Mouse (Mus musculus) kidney, postnatal 0 days (tissue): Measurements from ENCODE around the gene Chp2. TPM values are rescaled to one million over a fixed set of nuclear protein-coding genes. Genes with fewer than 3 reads are reported as not detected.
A peak's percentile ranks its signal among the peaks of the same experiment; 100 is the strongest.

Source experiments
- ATAC-seq: fragments of 200-750 bp; cut with Nextera tagmentation; replicated peaks from 2 replicates; pipeline ENCODE4 v1.8.0; 2017; ENCODE audit warnings: low read depth, moderate number of reproducible peaks, moderate TSS enrichment, moderate library complexity; ENCODE audit not compliant: low FRiP score
- DNase-seq: peaks from one replicate; pipeline ENCODE4 v3.0.0-alpha.2; 2016; ENCODE audit warnings: low spot score
- H3K27ac ChIP-seq: fragments of 300-500 bp; sonication (generic); 2 replicates; pipeline ENCODE4 v1.5.1; 2014; ENCODE audit warnings: mild to moderate bottlenecking
- H3K27me3 ChIP-seq: fragments of 300-500 bp; sonication (generic); 2 replicates; pipeline ENCODE4 v1.6.1; 2014; ENCODE audit warnings: low read length, mixed read lengths; ENCODE audit not compliant: insufficient read depth
- H3K36me3 ChIP-seq: fragments of 300-500 bp; sonication (generic); 2 replicates; pipeline ENCODE4 v1.6.1; 2014; ENCODE audit warnings: low read length, mixed read lengths; ENCODE audit not compliant: insufficient read depth
- H3K4me1 ChIP-seq: fragments of 300-500 bp; sonication (generic); replicated peaks from 2 replicates; pipeline ENCODE4 v1.6.1; 2014; ENCODE audit warnings: antibody characterized with exemption, low read length, mixed read lengths; ENCODE audit not compliant: insufficient read depth
- H3K4me2 ChIP-seq: fragments of 300-500 bp; sonication (generic); 2 replicates; pipeline ENCODE4 v1.6.1; 2014; ENCODE audit warnings: mild to moderate bottlenecking, low read length, moderate library complexity, mixed read lengths
- H3K4me3 ChIP-seq: fragments of 300-500 bp; sonication (generic); replicated peaks from 2 replicates; pipeline ENCODE4 v1.5.1; 2014; ENCODE audit warnings: low read depth, low read length
- H3K9ac ChIP-seq: fragments of 300-500 bp; sonication (generic); 2 replicates; pipeline ENCODE4 v1.6.1; 2014; ENCODE audit warnings: low read depth, low read length
- H3K9me3 ChIP-seq: fragments of 300-500 bp; sonication (generic); replicated peaks from 2 replicates; pipeline ENCODE4 v1.6.1; 2016; ENCODE audit warnings: low read length, inconsistent platforms, mixed read lengths
- CTCF ChIP-seq: IDR thresholded peaks from 2 replicates; pipeline ENCODE4 v1.5.1; 2016; ENCODE audit warnings: antibody characterized with exemption, low read depth, mild to moderate bottlenecking, moderate library complexity
- WGBS: fragments of 180-500 bp; shearing (Covaris S2); extraction: QIAGEN DNeasy Blood & Tissue Kit; methylation state at CpG from one replicate; pipeline ENCODE4 v1.1.7; 2014; 5-methylcytosine and 5-hydroxymethylcytosine counted together
- polyA plus RNA-seq: library from polyadenylated mRNA; unstranded; fragments of >200 nt; fragmentation: Nextera tagmentation; extraction: Ambion mirVana; gene quantifications from 2 replicates; pipeline ENCODE4 v1.2.1, GENCODE M21; 2015

Gene Chp2
- polyA plus RNA-seq, 1 experiment from 2014 or later = 0.91 TPM

DNA sequence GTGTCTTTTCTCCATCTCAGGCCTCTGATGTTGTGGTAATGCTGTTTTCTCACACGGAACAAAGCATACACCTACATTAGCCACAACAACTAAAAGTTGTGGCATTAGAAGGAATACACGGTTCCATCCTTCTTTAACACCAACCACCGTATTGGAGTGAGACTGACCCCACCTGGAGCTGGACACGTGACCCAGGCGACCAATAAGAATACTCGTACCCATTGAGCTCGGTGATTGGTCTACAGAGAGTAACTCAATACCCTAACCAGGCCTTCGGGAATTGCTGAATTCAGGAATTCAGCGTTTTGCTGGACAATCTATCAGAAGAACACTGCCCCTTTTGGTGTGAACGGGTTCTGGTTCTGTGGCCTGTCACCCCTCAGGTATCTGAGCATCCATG, 28.2 kb upstream of the Chp2 start:
- no peak overlapping the region for H3K4me2 ChIP-seq
- no peaks in the 10 kb centered on the region for H3K36me3 ChIP-seq
- H3K9ac ChIP-seq = no peak overlapping the region
- H3K4me1 ChIP-seq = no peaks in the 10 kb centered on the region
- no peak for TF ChIP-seq CTCF
- ATAC-seq (no peak), DNase-seq (no peak)
- no peaks in the 10 kb centered on the region for H3K9me3 ChIP-seq
- WGBS = 74% methylated on average over 10 of the region's 10 CpGs
- no peaks in the 10 kb centered on the region for H3K27me3 ChIP-seq
- no peak overlapping the region for H3K4me3 ChIP-seq
- no peak overlapping the region for H3K27ac ChIP-seq

DNA sequence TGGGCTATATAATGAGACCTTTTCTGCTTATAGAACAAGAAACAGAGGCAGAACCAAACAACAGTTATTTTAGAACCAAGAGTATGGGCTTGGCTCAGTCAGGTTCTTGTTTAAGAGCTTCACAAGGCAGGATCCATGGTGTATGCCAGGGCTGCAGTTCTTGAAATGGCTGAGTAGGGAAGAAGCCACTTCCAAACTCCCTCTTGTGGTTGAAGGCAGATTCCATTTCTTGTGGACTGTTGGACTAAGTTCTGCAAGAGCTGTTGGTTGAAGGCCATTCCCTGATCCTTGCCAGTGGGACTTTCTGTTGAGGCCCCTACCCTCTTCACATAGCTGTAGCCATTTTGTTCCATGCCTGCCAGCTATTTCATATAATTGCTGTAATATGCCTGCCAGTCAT, 25.4 kb upstream of the Chp2 start:
- Histone ChIP-seq H3K4me3 (no peak overlapping the region), H3K27me3 (no peaks in the 10 kb centered on the region), H3K9me3 (no peaks in the 10 kb centered on the region), H3K36me3 (no peaks in the 10 kb centered on the region), H3K27ac (no peak overlapping the region), H3K4me2 (no peak overlapping the region), H3K9ac (no peak overlapping the region), H3K4me1 (no peaks in the 10 kb centered on the region)
- DNase-seq (no peak), ATAC-seq (no peak)
- peak; percentile 17; the same call in 1 of the 2 replicates for TF ChIP-seq CTCF

DNA sequence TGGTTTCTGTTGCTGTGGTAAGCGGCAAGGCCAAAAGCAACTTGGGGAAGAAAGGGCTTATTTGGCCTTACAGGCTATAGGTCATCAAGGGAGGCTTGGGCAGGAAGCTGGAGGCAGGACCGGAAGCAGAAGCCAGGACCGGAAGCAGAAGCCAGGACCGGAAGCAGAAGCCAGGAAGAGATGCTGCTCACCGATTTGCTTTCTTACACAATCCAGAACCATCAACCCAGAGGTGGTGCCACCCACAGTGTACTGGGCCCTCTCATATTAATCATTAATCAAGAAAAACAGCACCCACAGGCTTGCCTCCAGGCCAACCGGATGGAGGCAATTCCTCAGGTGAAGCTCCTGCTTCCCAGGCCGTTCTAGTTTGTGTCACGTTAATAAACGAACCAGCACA, 22.5 kb upstream of the Chp2 start:
- Histone ChIP-seq H3K4me3 (no peak overlapping the region), H3K9ac (no peak overlapping the region), H3K9me3 (no peaks in the 10 kb centered on the region), H3K27ac (no peak overlapping the region), H3K4me2 (no peak overlapping the region), H3K4me1 (no peaks in the 10 kb centered on the region), H3K27me3 (no peaks in the 10 kb centered on the region), H3K36me3 (no peaks in the 10 kb centered on the region)
- 77% methylated on average over 9 of the region's 9 CpGs for WGBS
- DNase-seq (no peak), ATAC-seq (no peak)
- TF ChIP-seq CTCF = no peak

DNA sequence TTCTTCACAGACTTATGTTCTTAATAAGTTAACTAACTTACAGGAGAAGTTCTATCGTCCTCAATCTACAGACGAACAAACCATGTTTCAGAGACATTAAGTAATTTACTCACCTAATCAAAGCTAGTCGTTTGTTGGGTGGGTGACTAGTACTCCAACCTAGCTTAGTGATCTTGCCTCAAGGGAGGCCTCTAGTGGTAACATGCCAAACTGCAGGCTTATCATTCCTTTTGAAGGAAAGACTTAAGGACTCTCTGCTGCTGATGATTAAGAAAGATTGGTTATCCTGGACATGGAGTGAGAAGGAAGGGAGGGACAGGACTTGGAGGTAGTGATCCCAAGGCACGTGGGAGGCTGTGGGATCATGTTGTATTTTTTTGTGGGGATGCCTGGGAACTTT, 22.0 kb upstream of the Chp2 start:
- Histone ChIP-seq H3K36me3 (no peaks in the 10 kb centered on the region), H3K4me1 (no peaks in the 10 kb centered on the region), H3K9me3 (no peaks in the 10 kb centered on the region), H3K27ac (no peak overlapping the region), H3K9ac (no peak overlapping the region), H3K4me3 (no peak overlapping the region), H3K27me3 (no peaks in the 10 kb centered on the region), H3K4me2 (no peak overlapping the region)
- no peak for ATAC-seq
- DNase-seq = peak; percentile 57
- 26% methylated on average over 4 of the region's 4 CpGs for WGBS
- peak; percentile 80 for TF ChIP-seq CTCF

DNA sequence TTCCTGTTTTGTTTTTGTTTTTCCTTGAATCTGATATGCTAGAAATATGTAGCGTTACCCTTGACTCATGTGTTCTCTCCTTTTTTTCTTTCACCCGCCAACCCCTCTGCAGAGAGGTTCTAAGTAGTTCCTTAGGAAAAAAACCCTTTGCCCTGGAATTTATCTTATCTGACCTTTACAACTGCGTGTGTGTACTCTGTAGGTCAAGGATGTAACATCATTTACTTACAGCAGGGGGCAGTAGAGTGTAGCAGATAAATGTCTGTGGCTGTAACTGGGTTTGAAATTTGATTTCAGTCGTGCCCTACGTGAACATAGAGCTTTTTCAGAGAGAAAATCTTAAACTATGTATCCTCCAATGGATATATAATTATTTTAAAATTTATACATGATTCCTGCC, 20.0 kb upstream of the Chp2 start:
- Histone ChIP-seq H3K27me3 (no peaks in the 10 kb centered on the region), H3K27ac (no peak overlapping the region), H3K4me3 (no peak overlapping the region), H3K36me3 (no peaks in the 10 kb centered on the region), H3K4me1 (no peaks in the 10 kb centered on the region), H3K4me2 (no peak overlapping the region), H3K9ac (no peak overlapping the region), H3K9me3 (no peaks in the 10 kb centered on the region)
- DNase-seq = peak; percentile 74
- TF ChIP-seq CTCF = peak; percentile 77
- WGBS = 31% methylated on average over 5 of the region's 5 CpGs
- ATAC-seq = no peak

DNA sequence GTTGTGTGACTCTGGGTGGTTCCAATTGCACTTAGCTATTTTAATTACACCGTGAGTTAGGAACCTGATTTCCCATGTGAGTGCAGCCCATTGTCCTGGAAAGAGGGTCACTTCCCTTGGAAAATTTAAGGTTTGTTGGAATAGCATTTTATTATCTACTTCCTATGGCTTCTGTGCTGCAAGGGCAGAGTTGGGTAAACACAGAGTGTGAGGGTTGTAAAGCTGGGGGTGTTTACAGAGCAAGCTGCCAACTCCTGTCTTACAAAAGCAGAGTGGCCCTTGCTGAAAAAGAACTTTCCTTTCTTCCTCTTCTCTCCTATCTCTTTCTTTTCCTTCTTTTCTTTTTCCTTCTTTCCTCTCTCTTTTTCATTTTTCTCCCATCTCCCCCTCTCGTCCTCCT, 15.4 kb upstream of the Chp2 start:
- Histone ChIP-seq H3K4me2 (no peak overlapping the region), H3K9ac (no peak overlapping the region), H3K27ac (no peak overlapping the region), H3K4me1 (no peaks in the 10 kb centered on the region), H3K4me3 (no peak overlapping the region), H3K9me3 (no peaks in the 10 kb centered on the region), H3K27me3 (no peaks in the 10 kb centered on the region), H3K36me3 (no peaks in the 10 kb centered on the region)
- DNase-seq = no peak
- 24% methylated on average over 2 of the region's 2 CpGs for WGBS
- no peak for TF ChIP-seq CTCF
- ATAC-seq = no peak

DNA sequence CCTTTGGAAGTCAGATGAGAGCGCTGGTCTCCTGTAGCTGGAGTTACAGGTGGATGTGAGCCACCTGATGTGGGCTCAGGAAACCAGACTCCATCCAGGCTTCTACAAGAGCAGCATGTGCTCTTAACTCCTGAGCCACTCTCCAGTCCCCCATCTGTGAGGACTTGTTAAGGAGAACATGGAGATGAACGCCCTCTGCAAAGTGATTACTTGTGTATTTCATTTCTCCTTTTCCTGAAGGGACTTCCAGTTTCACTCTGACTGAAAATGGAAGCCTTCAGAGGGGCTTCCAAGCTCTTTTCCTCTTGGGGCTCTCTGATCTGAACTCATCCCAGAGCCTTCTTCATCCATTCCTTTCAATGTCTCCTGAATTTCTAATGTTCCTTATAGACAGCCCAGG, 13.2 kb upstream of the Chp2 start:
- Histone ChIP-seq H3K4me3 (no peak overlapping the region), H3K4me1 (no peaks in the 10 kb centered on the region), H3K4me2 (no peak overlapping the region), H3K9me3 (no peaks in the 10 kb centered on the region), H3K9ac (no peak overlapping the region), H3K27me3 (no peaks in the 10 kb centered on the region), H3K36me3 (no peaks in the 10 kb centered on the region), H3K27ac (no peak overlapping the region)
- WGBS = 88% methylated on average over 2 of the region's 2 CpGs
- ATAC-seq (no peak), DNase-seq (no peak)
- TF ChIP-seq CTCF = no peak
